Mouse (Mus musculus) left cerebral cortex, adult 2 months (tissue): ENCODE measurements around the gene Fam205c. TPM values are rescaled to one million over a fixed set of nuclear protein-coding genes. Genes with fewer than 3 reads are reported as not detected.
"Not testable (repeated sequence)": the region's sequence is repeated elsewhere in the genome, so short reads cannot be mapped to it uniquely, and the experiment has no call there.

Experiments used
- DNase-seq, 2 experiments: peaks; one replicate each; pipeline ENCODE4 v3.0.0; 2021 to 2022; ENCODE audit warnings: low spot score in 2 of 2, mixed read lengths in 1 of 2; ENCODE audit errors: extremely low spot score in 1 of 2
- H3K27ac ChIP-seq: fragments of 200-600 bp; 2 replicates; pipeline ENCODE4 v1.8.1; 2022
- H3K4me3 ChIP-seq: fragments of 200-600 bp; 2 replicates; pipeline ENCODE4 v1.8.1; 2022
- CTCF ChIP-seq: fragments of 200-600 bp; IDR thresholded peaks from 2 replicates; pipeline ENCODE4 v1.8.1; 2022; ENCODE audit warnings: antibody characterized with exemption, mild to moderate bottlenecking, moderate library complexity
- intact Hi-C: fragments of 180-260 bp; cut with DNase I; formaldehyde crosslinking; loops from one replicate; pipeline ENCODE4 v1.15.1; 2025
- total RNA-seq, 2 experiments: library from RNA; stranded (reverse); gene quantifications; 2 replicates each; pipeline ENCODE4 v1.2.3; 2021

The Fam205c gene
- total RNA-seq, 2 experiments from 2014 or later: 1.0 to 1.8 TPM

GRCm38 (mm10) chr4:42876586-42877291 is 2.7 kb upstream of the Fam205c start:
- peak; percentile 67 for TF ChIP-seq CTCF

GRCm38 (mm10) chr4:42872746-42873435 is 1.1 kb downstream of the Fam205c start:
- TF ChIP-seq CTCF: no peak
- H3K4me3 ChIP-seq: no peak overlapping the region
- DNase-seq: no peak
- no peak overlapping the region for H3K27ac ChIP-seq
- intact Hi-C loops: no loop called here

More at GRCm38 (mm10) chr4:42876586-42877291, 2.7 kb upstream of the Fam205c start:
- no peak overlapping the region for H3K27ac ChIP-seq
- DNase-seq: peak; percentile 48 to 61
- intact Hi-C loops: loop anchor here (1.0 kb wide), 2 partner anchors 85 to 89 kb away; no protein-coding TSS in a partner anchor
- no peak overlapping the region for H3K4me3 ChIP-seq

GRCm38 (mm10) chr4:42872151-42872550 is 1.9 kb downstream of the Fam205c start:
- intact Hi-C loops: no loop called here
- Histone ChIP-seq H3K4me3 (no peak overlapping the region), H3K27ac (no peak overlapping the region)
- no peak for DNase-seq
- no peak for TF ChIP-seq CTCF

- no peak for DNase-seq
- H3K4me3 ChIP-seq: no peak overlapping the region
- H3K27ac ChIP-seq: no peak overlapping the region
- intact Hi-C loops: no loop called here
- peak; percentile 39 for TF ChIP-seq CTCF
Observed at GRCm38 (mm10) chr4:42870748-42871147, 3.3 kb downstream of the Fam205c start.

GRCm38 (mm10) chr4:42868193-42868592 is 5.8 kb downstream of the Fam205c start:
- Histone ChIP-seq H3K4me3 (no peak overlapping the region), H3K27ac (no peak overlapping the region)
- TF ChIP-seq CTCF: no peak
- no peak for DNase-seq
- intact Hi-C loops: no loop called here

GRCm38 (mm10) chr4:42867390-42867789 is 6.6 kb downstream of the Fam205c start:
- TF ChIP-seq CTCF: no peak
- no peak for DNase-seq
- Histone ChIP-seq H3K27ac (no peak overlapping the region), H3K4me3 (no peak overlapping the region)
- intact Hi-C loops: no loop called here

GRCm38 (mm10) chr4:42863487-42863886 is 10.5 kb downstream of the Fam205c start:
- H3K4me3 ChIP-seq, H3K27ac ChIP-seq, intact Hi-C loops, DNase-seq: not testable (repeated sequence)

GRCm38 (mm10) chr4:42860483-42860882 is 13.6 kb downstream of the Fam205c start:
- intact Hi-C loops, H3K27ac ChIP-seq, DNase-seq: not testable (repeated sequence)

GRCm38 (mm10) chr4:42856671-42857070 is 17.4 kb downstream of the Fam205c start, which contains the start of gene Gm12394:
Gene Gm12394 (minus strand): TSS chr4:42856771.
- H3K4me3 ChIP-seq, intact Hi-C loops, DNase-seq, H3K27ac ChIP-seq: not testable (repeated sequence)

More at GRCm38 (mm10) chr4:42860483-42860882, 13.6 kb downstream of the Fam205c start:
- H3K4me3 ChIP-seq: not testable (repeated sequence)

- H3K27ac ChIP-seq, H3K4me3 ChIP-seq, intact Hi-C loops, DNase-seq: not testable (repeated sequence)
Observed at GRCm38 (mm10) chr4:42853788-42854187, 20.2 kb downstream of the Fam205c start, which contains the start of gene Fam205a1. Gene Fam205a1 (minus strand): TSS chr4:42853888.

Other genes with a start within 250 kb of the Fam205c start
- 10 to 100 TPM; 14.0 to 14.4 TPM for gene Gm2564, start 244.5 kb downstream of the Fam205c start, total RNA-seq
- gene Ccl27b, start 219.0 kb downstream of the Fam205c start, total RNA-seq: 1 to 10 TPM; 2.4 to 6.4 TPM
- under 1 TPM in 1 of 2 experiments, not detected in 1; 0.27 TPM for gene Il11ra2, start 212.3 kb downstream of the Fam205c start, total RNA-seq
- gene 4930578G10Rik, start 138.7 kb downstream of the Fam205c start, total RNA-seq: 1 to 10 TPM; 3.0 TPM
- gene Ccl19, start 117.7 kb downstream of the Fam205c start, total RNA-seq: under 1 TPM; 0.68 to 0.95 TPM
- not detected for gene Ccl21a, start 100.2 kb downstream of the Fam205c start, total RNA-seq
- under 1 TPM in 1 of 2 experiments, not detected in 1; 0.11 TPM for gene Fam205a1, start 20.3 kb downstream of the Fam205c start, total RNA-seq
- 1 to 10 TPM; 2.3 to 2.4 TPM for gene Gm12394, start 17.5 kb downstream of the Fam205c start, total RNA-seq
- 100 to 1,000 TPM; 359 to 380 TPM for gene Phf24, start 42.4 kb upstream of the Fam205c start, total RNA-seq
- gene Dnajb5, start 75.6 kb upstream of the Fam205c start, total RNA-seq: 100 to 1,000 TPM; 216 to 338 TPM
- not detected for gene 1700022I11Rik, start 95.4 kb upstream of the Fam205c start, total RNA-seq
- gene Vcp, start 126.3 kb upstream of the Fam205c start, total RNA-seq: 100 to 1,000 TPM; 179 to 186 TPM
- gene Fancg, start 136.3 kb upstream of the Fam205c start, total RNA-seq: 10 to 100 TPM; 15.1 to 17.4 TPM
- gene Pigo, start 151.6 kb upstream of the Fam205c start, total RNA-seq: 10 to 100 TPM; 30.9 to 31.1 TPM
- gene Stoml2, start 157.5 kb upstream of the Fam205c start, total RNA-seq: 100 to 1,000 TPM in 1 of 2 experiments, 10 to 100 TPM in 1; 97.4 to 104 TPM
- 10 to 100 TPM; 39.0 to 39.7 TPM for gene Fam214b, start 172.0 kb upstream of the Fam205c start, total RNA-seq
- 10 to 100 TPM; 68.1 to 70.9 TPM for gene Unc13b, start 184.7 kb upstream of the Fam205c start, total RNA-seq